Mouse (Mus musculus) stomach, embryonic 15.5 days (tissue): Measurements from ENCODE around the gene Pex13. TPM values are rescaled to one million over a fixed set of nuclear protein-coding genes. Genes with fewer than 3 reads are reported as not detected.

Experiments
- ATAC-seq: fragments of 200-750 bp; cut with Nextera tagmentation; 2 replicates; pipeline ENCODE4 v1.8.0; 2017; ENCODE audit warnings: low read depth, moderate number of reproducible peaks, moderate TSS enrichment; ENCODE audit not compliant: insufficient read depth, low FRiP score
- H3K27ac ChIP-seq: fragments of 300-500 bp; sonication (generic); 2 replicates; pipeline ENCODE4 v1.5.1; 2015; ENCODE audit warnings: mild to moderate bottlenecking, inconsistent platforms
- H3K27me3 ChIP-seq: fragments of 300-500 bp; sonication (generic); replicated peaks from 2 replicates; pipeline ENCODE4 v1.6.1; 2015; ENCODE audit warnings: inconsistent platforms
- H3K36me3 ChIP-seq: fragments of 300-500 bp; sonication (generic); 2 replicates; pipeline ENCODE4 v1.6.1; 2015; ENCODE audit warnings: inconsistent platforms
- H3K4me1 ChIP-seq: fragments of 300-500 bp; sonication (generic); 2 replicates; pipeline ENCODE4 v1.6.1; 2015; ENCODE audit warnings: inconsistent platforms
- H3K4me2 ChIP-seq: fragments of 300-500 bp; sonication (generic); 2 replicates; pipeline ENCODE4 v1.6.1; 2015; ENCODE audit warnings: mild to moderate bottlenecking, inconsistent platforms
- H3K4me3 ChIP-seq: fragments of 300-500 bp; sonication (generic); replicated peaks from 2 replicates; pipeline ENCODE4 v1.5.1; 2015; ENCODE audit warnings: inconsistent platforms
- H3K9ac ChIP-seq: fragments of 300-500 bp; sonication (generic); 2 replicates; pipeline ENCODE4 v1.6.1; 2015; ENCODE audit warnings: inconsistent platforms
- H3K9me3 ChIP-seq: fragments of 300-500 bp; sonication (generic); 2 replicates; pipeline ENCODE4 v1.6.1; 2016; ENCODE audit warnings: inconsistent platforms
- WGBS: fragments of 180-500 bp; shearing (Covaris S2); methylation state at CpG from one replicate; pipeline ENCODE4 v1.1.7; 2015; 5-methylcytosine and 5-hydroxymethylcytosine counted together
- polyA plus RNA-seq: library from polyadenylated mRNA; unstranded; fragments of >200 nt; fragmentation: Nextera tagmentation; extraction: Ambion mirVana; gene quantifications from 2 replicates; pipeline ENCODE4 v1.2.1, GENCODE M21; 2015

Gene Pex13
- polyA plus RNA-seq, 1 experiment from 2014 or later: 25.6 TPM

- Histone ChIP-seq H3K27me3 (no peaks in the 10 kb centered on the region), H3K4me1 (no peaks in the 10 kb centered on the region), H3K9ac (no peak overlapping the region), H3K4me2 (no peak overlapping the region), H3K27ac (no peak overlapping the region), H3K4me3 (no peak overlapping the region), H3K36me3 (peaks cover 8% of the 10 kb centered on the region), H3K9me3 (no peaks in the 10 kb centered on the region)
- no peak for ATAC-seq
- WGBS: 36% methylated on average over 3 of the region's 3 CpGs
These were observed 13.4 kb upstream of the Pex13 start for GRCm38 (mm10) chr11:23679044-23679642.

- H3K4me2 ChIP-seq: no peak overlapping the region
- peaks cover 8% of the 10 kb centered on the region for H3K36me3 ChIP-seq
- H3K4me1 ChIP-seq: no peaks in the 10 kb centered on the region
- no peak overlapping the region for H3K4me3 ChIP-seq
- no peaks in the 10 kb centered on the region for H3K9me3 ChIP-seq
- WGBS: 90% methylated on average over 5 of the region's 5 CpGs
- no peak overlapping the region for H3K27ac ChIP-seq
- no peak overlapping the region for H3K9ac ChIP-seq
- no peak for ATAC-seq
- H3K27me3 ChIP-seq: no peaks in the 10 kb centered on the region
These were observed 10.3 kb upstream of the Pex13 start for GRCm38 (mm10) chr11:23676100-23676499.

GRCm38 (mm10) chr11:23672256-23672749 lies 6.5 kb upstream of the Pex13 start:
- Histone ChIP-seq H3K4me3 (no peak overlapping the region), H3K36me3 (peaks cover 6% of the 10 kb centered on the region)

GRCm38 (mm10) chr11:23667128-23667527 lies 1.4 kb upstream of the Pex13 start:
- H3K27me3 ChIP-seq: no peaks in the 10 kb centered on the region
- no peaks in the 10 kb centered on the region for H3K9me3 ChIP-seq
- no peak overlapping the region for H3K9ac ChIP-seq
- H3K36me3 ChIP-seq: peaks cover 3% of the 10 kb centered on the region; the same call in 1 of the 2 replicates
- no peak overlapping the region for H3K27ac ChIP-seq
- peak overlapping the region; percentile 62 for H3K4me2 ChIP-seq
- H3K4me3 ChIP-seq: peak overlapping the region; percentile 97
- no peak for ATAC-seq
- H3K4me1 ChIP-seq: no peaks in the 10 kb centered on the region
- 22% methylated on average over 3 of the region's 3 CpGs for WGBS

More at GRCm38 (mm10) chr11:23672256-23672749, 6.5 kb upstream of the Pex13 start:
- no peak overlapping the region for H3K9ac ChIP-seq
- no peaks in the 10 kb centered on the region for H3K27me3 ChIP-seq
- H3K9me3 ChIP-seq: no peaks in the 10 kb centered on the region
- 73% methylated on average over 4 of the region's 4 CpGs for WGBS
- no peak overlapping the region for H3K4me2 ChIP-seq
- H3K4me1 ChIP-seq: no peaks in the 10 kb centered on the region
- no peak for ATAC-seq
- H3K27ac ChIP-seq: no peak overlapping the region

GRCm38 (mm10) chr11:23666526-23666925 lies 767 bp upstream of the Pex13 start:
- peaks cover 3% of the 10 kb centered on the region; the same call in 1 of the 2 replicates for H3K36me3 ChIP-seq
- peak overlapping the region; percentile 97 for H3K4me3 ChIP-seq
- peak overlapping the region; percentile 62 for H3K4me2 ChIP-seq
- WGBS: 4% methylated on average over 5 of the region's 5 CpGs
- no peaks in the 10 kb centered on the region for H3K4me1 ChIP-seq
- no peak for ATAC-seq
- H3K27me3 ChIP-seq: no peaks in the 10 kb centered on the region
- H3K9ac ChIP-seq: peak overlapping the region; percentile 65; the same call in 1 of the 2 replicates
- H3K27ac ChIP-seq: peak overlapping the region; percentile 97
- no peaks in the 10 kb centered on the region for H3K9me3 ChIP-seq

GRCm38 (mm10) chr11:23665311-23665786 lies 410 bp downstream of the Pex13 start, which contains the start of gene Pus10:
Gene Pus10 (plus strand): TSS chr11:23665674.
- ATAC-seq: peak; percentile 20
- under 1% methylated on average over 40 of the region's 40 CpGs for WGBS
- H3K4me1 ChIP-seq: no peaks in the 10 kb centered on the region

GRCm38 (mm10) chr11:23664232-23664631 lies 1.5 kb downstream of the Pex13 start:
- Histone ChIP-seq H3K27me3 (no peaks in the 10 kb centered on the region), H3K27ac (no peak overlapping the region), H3K36me3 (peaks cover 3% of the 10 kb centered on the region; the same call in 1 of the 2 replicates), H3K9me3 (no peaks in the 10 kb centered on the region), H3K4me1 (no peaks in the 10 kb centered on the region), H3K4me3 (no peak overlapping the region), H3K4me2 (no peak overlapping the region), H3K9ac (no peak overlapping the region)
- no peak for ATAC-seq

More at GRCm38 (mm10) chr11:23665311-23665786, 410 bp downstream of the Pex13 start, which contains the start of gene Pus10:
- Histone ChIP-seq H3K9me3 (no peaks in the 10 kb centered on the region), H3K27me3 (no peaks in the 10 kb centered on the region), H3K36me3 (peaks cover 3% of the 10 kb centered on the region; the same call in 1 of the 2 replicates), H3K4me3 (peak within 1 kb of the TSS; percentile 97), H3K9ac (peak within 1 kb of the TSS; percentile 97), H3K4me2 (peak within 1 kb of the TSS; percentile 62), H3K27ac (peak within 1 kb of the TSS; percentile 97)

GRCm38 (mm10) chr11:23657791-23658190 lies 8.0 kb downstream of the Pex13 start:
- no peak overlapping the region for H3K4me3 ChIP-seq
- no peaks in the 10 kb centered on the region for H3K36me3 ChIP-seq
- H3K9ac ChIP-seq: no peak overlapping the region
- no peaks in the 10 kb centered on the region for H3K27me3 ChIP-seq
- no peaks in the 10 kb centered on the region for H3K4me1 ChIP-seq
- H3K27ac ChIP-seq: no peak overlapping the region
- H3K4me2 ChIP-seq: no peak overlapping the region
- no peaks in the 10 kb centered on the region for H3K9me3 ChIP-seq
- ATAC-seq: no peak
- WGBS: 72% methylated on average over 2 of the region's 2 CpGs

- Histone ChIP-seq H3K36me3 (no peaks in the 10 kb centered on the region), H3K9me3 (no peaks in the 10 kb centered on the region), H3K27ac (no peak overlapping the region), H3K4me3 (no peak overlapping the region), H3K4me1 (no peaks in the 10 kb centered on the region), H3K4me2 (no peak overlapping the region), H3K9ac (no peak overlapping the region), H3K27me3 (no peaks in the 10 kb centered on the region)
- 71% methylated on average over 3 of the region's 3 CpGs for WGBS
- no peak for ATAC-seq
These were observed 12.1 kb downstream of the Pex13 start for GRCm38 (mm10) chr11:23653666-23654065.

GRCm38 (mm10) chr11:23647835-23648234 lies 17.9 kb downstream of the Pex13 start:
- Histone ChIP-seq H3K27ac (no peak overlapping the region), H3K4me2 (no peak overlapping the region), H3K9ac (no peak overlapping the region), H3K4me3 (no peak overlapping the region), H3K27me3 (no peaks in the 10 kb centered on the region), H3K36me3 (peaks cover 5% of the 10 kb centered on the region; the same call in 1 of the 2 replicates), H3K4me1 (no peaks in the 10 kb centered on the region), H3K9me3 (no peaks in the 10 kb centered on the region)
- ATAC-seq: no peak
- WGBS: 90% methylated on average over 3 of the region's 3 CpGs

GRCm38 (mm10) chr11:23647431-23647830 lies 18.3 kb downstream of the Pex13 start:
- H3K9ac ChIP-seq: no peak overlapping the region
- ATAC-seq: no peak
- no peak overlapping the region for H3K27ac ChIP-seq
- H3K4me3 ChIP-seq: no peak overlapping the region
- no peaks in the 10 kb centered on the region for H3K9me3 ChIP-seq
- H3K27me3 ChIP-seq: no peaks in the 10 kb centered on the region
- H3K4me2 ChIP-seq: no peak overlapping the region
- no peaks in the 10 kb centered on the region for H3K4me1 ChIP-seq
- peaks cover 5% of the 10 kb centered on the region; the same call in 1 of the 2 replicates for H3K36me3 ChIP-seq

- Histone ChIP-seq H3K4me1 (0 out of 2 replicates have a peak, but pooled peaks cover 3% of the 10 kb centered on the region), H3K9ac (no peak overlapping the region), H3K9me3 (no peaks in the 10 kb centered on the region), H3K4me3 (no peak overlapping the region), H3K27me3 (no peaks in the 10 kb centered on the region), H3K36me3 (no peaks in the 10 kb centered on the region), H3K27ac (no peak overlapping the region), H3K4me2 (no peak overlapping the region)
- ATAC-seq: no peak
- WGBS: 63% methylated on average over 8 of the region's 8 CpGs
These were observed 31.2 kb downstream of the Pex13 start for GRCm38 (mm10) chr11:23634573-23634972.
